Mouse (Mus musculus) hindlimb bud, embryonic 11.5 days (tissue): ENCODE measurements around the gene Gm5737.
A peak's percentile ranks its signal among the peaks of the same experiment; 100 is the strongest.

Experiments used
- DNase-seq: peaks from one replicate; pipeline ENCODE4 v3.0.0-alpha.2; 2012; ENCODE audit warnings: low read depth, low spot score; ENCODE audit errors: extremely low spot score

Gm5737 gene

DNA sequence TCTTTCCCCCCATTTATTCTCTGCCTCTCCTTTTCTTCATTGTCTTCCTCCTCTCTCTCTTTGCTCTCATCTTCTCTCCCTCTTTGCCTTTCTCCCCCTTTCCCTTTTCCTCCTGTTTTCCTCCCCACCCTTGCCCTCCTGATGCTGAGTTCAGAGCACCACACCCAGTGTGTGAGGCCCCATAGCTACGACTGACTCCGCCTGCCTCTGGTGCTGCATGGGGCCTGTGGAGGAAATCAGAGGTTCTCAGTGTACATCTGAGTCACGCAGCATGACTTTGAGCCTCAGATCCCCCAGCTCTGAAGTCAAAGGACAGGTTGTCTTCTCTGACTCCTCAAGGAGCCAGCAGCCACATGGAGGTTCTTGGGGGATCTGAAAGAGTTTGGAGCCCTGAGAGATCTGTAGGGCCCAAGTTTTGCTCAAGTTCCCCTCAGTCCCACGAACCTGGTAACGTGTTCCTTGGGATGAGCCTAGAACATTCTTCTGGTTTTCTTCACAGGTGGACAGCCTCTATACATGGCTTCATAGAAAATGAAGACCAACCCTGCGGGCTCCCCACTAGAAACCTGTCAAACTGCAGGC is at the start of gene Gm5737:
Gene Gm5737 (plus strand): TSS at position 532 of the 582 bp plus-strand sequence.
- no peak for DNase-seq

GRCm38 (mm10) chr7:120767369-120767768 is 44.8 kb upstream of the Gm5737 start:
- no peak for DNase-seq

DNA sequence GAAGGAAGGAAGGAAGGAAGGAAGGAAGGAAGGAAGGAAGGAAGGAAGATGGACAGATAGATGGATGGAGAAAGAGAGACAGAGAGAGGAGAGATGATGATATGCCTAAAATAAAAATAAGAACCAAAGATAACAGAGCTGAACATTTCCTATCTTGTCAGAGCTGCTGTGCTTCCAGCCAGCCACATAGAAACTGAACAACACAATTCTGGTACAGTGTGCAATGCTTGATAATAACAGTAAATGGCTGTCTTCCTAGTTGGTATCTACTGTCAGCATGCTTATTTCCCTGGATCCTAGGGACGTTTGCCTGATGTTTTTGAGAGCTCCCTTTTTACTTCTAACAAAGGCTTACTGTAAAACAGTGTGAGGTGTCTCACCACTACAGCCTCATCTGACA is 40.8 kb upstream of the Gm5737 start:
- no peak for DNase-seq

- no peak for DNase-seq
Observed at GRCm38 (mm10) chr7:120778012-120778411, 34.2 kb upstream of the Gm5737 start.

- no peak for DNase-seq
Observed at GRCm38 (mm10) chr7:120795544-120795943, 16.6 kb upstream of the Gm5737 start.

DNA sequence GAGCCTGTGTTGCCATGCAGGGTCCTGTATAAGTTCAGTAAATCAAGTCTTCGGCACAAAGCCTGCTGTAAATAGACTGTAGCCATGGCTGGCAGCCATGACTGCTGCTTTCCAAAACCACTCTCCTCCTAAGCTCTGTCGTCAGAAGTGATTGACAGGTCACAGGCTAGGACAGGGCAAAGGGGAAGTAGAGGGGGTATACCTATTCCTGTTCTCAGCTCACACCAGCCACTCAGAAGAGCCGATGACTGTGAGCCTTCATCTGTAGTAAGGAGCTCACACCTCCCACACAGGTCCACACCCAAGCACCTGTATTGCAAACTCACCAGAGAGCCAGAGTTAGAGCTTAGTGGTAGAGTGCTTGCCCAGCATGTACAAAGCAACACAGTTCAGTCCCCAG is 15.8 kb upstream of the Gm5737 start:
- DNase-seq: no peak

DNA sequence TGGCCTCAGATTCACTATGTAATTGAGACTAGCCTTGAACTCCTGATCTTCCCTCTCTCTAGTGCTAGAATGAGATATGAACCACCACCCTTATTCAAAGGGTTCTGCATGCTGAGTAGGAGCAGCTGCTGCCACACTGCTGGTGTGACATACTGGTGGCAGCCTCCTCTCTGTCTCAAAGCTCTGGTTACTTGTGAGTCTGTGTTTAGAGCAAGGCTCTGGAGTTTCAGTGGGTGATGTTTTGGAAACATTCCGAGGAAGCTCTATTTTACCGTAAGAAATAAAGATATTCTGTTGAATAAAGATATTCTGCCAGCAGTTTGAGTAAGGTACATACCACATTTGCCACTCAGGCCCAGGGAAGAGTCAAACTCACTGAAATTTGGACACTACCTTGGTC is 8.9 kb upstream of the Gm5737 start:
- no peak for DNase-seq

DNA sequence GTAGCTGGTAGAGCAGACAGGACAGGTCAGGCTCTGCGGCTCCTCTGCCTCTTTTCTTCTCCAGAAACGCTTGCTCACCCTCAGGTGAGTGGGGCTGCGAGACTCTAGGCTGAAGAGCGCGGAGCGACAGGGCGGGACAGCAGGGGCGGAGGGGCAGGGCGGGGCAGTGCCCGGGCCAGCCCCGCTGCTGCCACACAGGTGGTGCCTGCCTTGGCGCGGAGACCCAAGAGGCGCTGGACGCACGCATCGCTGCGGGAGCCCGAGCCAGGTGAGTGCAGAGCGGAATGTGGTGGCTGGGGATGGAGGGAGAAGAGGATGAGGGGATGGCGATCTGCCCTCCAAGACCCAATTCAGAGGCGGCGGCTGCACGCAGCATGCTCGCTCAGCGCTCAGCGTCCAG is 2.5 kb upstream of the Gm5737 start:
- no peak for DNase-seq

- DNase-seq: no peak
Observed at GRCm38 (mm10) chr7:120817552-120817951, 5.4 kb downstream of the Gm5737 start.

GRCm38 (mm10) chr7:120819386-120819785 is 7.2 kb downstream of the Gm5737 start:
- no peak for DNase-seq

DNA sequence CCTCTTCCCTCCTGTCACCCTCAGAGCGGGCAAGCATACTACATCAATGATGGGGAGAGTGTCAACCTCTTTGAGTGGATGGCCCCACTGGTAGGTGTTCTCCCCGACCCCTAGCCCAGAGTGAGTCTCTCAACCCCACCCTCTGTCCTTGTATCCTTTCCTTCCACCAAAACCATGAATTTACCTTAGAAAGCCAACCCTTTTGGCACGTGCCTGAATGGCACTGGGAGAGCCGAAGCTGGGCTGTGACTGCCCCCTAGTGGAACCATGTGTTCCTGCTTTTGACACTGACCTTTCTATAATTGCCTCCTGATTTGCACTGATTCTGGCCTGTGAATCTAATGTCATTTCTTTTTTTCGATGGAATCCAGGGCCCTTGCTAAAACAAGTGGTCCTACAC is 11.1 kb downstream of the Gm5737 start:
- no peak for DNase-seq

GRCm38 (mm10) chr7:120825097-120825496 is 12.9 kb downstream of the Gm5737 start:
- no peak for DNase-seq

DNA sequence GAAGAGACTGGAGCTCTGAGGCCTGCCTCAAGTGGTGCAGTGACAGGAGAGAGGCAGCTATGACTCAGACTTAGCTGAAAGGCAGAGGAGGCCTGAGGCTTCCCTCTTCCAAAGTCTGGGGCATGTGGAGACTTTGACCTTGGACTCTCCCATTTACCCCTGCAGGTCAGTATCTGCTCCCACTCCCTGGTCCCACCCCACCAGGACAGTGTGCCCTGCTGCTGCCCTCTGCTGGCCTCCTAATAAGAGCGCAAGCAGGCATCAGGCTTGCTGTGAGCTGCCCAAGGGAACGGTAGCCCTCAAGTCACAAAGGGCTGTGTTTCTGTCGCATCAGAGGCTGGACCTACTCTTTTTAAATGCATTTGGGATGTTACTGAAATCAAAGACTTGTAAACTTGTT is 14.2 kb downstream of the Gm5737 start:
- no peak for DNase-seq

- no peak for DNase-seq
Observed at GRCm38 (mm10) chr7:120830431-120831381, 18.5 kb downstream of the Gm5737 start.

DNA sequence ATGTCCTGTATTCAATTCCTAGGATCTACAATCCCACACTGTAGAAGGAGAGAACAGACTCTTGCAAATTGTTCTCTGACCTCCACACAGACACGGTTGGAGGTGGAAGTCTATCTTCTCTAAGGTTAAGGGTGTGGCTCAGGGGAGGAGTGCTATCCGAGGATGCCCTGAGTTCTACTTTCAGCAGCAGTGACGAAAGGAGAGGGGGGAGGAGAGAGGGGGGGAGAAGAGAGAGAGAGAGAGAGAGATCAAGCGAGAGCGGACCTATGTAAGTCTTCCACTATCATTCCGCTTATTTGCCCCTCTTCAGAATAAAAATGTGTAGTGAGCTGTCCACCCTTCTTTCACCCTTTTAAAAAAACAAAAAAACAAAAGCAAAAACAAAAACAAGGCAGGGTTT is 22.3 kb downstream of the Gm5737 start:
- no peak for DNase-seq

- DNase-seq: no peak
Observed at GRCm38 (mm10) chr7:120834863-120835372, 22.8 kb downstream of the Gm5737 start.

DNA sequence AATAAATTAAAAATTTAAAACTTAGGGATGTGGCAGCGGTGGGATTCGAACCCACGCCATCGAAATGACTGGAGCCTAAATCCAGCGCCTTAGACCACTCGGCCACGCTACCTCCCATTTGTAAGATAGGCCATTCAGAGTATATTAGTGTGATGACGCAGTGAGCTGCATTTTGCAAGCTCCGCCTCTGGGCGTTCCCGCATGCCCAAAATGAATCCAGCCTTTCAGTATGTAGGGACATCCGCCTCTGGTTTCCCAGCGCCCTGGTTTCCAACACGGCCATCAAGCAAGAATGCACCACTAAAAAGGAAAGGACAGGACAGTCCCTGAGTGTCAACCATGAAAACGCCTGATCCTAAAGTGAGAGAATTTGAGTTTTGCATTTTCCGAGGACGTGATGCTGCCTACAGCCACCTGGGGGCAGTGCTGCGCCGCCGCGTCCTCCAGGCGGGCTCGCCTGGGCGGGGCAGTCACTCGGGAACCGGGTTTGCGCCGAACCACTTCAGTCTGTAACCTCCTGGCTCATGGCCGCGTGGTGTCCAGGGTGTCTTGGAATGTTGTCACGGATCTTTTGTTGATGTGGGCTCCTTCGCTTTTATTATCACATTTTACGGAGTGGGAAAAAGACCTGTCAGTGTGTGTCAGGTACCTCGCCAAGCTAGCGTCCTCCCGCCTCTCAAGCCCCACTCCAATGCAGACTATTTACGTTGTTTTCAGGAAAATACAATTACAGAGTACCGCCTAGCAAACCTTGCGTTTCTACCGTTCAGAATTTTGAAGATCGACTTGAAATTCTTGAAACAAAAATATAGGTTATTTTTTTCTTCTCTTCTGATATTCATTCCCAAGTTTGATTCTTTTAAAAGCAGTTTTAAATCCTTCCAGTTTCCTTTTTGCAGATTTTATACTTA is 23.5 kb downstream of the Gm5737 start:
- DNase-seq: peak; percentile 98

DNA sequence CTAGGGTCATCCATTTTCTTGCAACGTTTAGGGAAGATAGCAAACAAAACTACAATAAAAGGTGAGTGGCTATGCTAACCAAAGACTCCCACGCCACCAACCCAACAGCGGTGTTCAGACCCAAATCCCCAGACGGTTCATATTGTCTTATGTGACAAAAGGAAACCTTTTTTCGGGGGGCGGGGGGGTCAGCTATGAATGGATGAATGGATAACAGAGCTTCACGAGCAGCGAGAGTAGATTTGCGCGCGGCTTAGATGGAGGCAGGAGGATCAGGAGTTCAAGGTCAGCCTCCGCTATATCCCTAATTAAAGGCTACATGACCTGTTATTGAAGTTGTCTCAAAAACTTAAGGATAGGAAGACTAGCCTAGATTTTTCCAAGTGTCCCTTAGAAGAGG is 24.2 kb downstream of the Gm5737 start:
- DNase-seq: no peak

DNA sequence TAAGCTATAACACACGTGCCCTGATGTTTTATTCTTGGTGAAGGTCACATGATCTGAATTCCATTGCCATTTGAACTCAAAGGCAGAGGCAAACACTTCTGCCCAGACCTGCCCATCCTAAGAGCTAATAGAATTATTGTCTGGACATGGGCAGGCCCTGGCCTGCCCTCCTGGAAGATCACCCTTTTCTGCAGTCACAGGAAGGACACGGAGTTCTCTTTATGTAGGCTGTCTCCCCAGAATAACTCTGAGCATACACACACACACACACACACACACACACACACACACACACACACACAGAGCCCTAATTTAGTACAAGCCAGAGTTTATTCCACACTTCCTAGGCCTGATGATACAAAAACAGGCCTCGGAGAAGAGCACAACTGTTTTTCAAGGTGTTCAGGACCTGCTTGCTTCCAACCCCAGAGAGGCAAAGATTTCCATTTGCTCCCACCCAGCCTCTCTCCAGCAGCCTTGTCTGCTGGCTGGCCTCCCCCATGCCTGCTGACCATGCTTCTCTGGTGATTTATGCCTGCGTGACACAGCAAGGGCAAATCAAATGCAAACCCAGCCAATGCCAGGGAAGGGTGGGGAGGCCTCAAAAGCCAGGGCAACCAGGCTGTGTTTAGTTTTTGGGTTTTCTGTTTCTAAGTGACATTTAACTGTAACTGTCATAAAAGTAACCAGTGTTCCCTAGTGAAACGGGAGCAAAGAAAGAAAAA is 26.4 kb downstream of the Gm5737 start:
- DNase-seq: no peak

GRCm38 (mm10) chr7:120839786-120840185 is 27.6 kb downstream of the Gm5737 start:
- DNase-seq: no peak
